In the genomic region with DNA sequence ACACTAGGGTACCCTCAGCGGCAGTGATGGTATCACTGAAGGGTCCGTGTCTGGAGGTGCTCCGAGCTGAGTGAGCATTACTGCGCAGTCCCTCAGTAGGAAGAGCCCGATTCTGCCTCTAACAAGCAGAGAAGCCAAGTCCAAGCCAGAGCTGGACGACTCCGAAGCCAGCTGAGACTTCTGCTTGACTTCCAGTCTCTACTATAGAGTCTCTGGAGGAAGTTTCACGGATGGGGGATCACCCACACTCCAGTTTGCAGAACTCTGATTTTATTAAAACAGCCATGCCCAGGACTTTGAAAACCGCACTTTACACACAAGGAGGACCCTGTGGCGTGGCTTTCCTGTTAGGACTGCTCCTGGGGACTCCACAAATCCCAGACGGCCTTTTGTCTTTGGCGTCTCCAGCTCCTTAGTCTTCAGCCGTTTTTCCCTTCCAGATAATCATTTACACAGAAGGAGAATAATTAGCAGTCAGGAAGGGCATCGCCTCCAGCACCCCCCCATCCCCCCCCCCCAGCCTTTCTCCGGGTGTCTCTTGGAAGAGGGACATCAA, we compare ENCODE assay signal across 9 mouse cellular contexts.
DNase-seq lines count a peak whose midpoint lies in the region; ATAC-seq and TF ChIP-seq lines count a peak whose summit lies in the region.
"Had no signal": no experiment of that assay in that cellular context is flagged by ENCODE, and none has a peak within 500 bp of the region (broad histone marks: within the 10 kb centered on the region; RNA-seq: fewer than 3 reads in every experiment).

No protein-coding gene starts in this region.

- H3K27ac ChIP-seq in heart, embryonic 10.5 days = no peak overlapping the region
- H3K27ac ChIP-seq in cortical plate, adult 2 months (ENCODE audit: insufficient read depth, low read length) = no peak overlapping the region
- H3K27ac ChIP-seq in forebrain, postnatal 0 days (ENCODE audit: low read depth, low read length) = no peak overlapping the region
- H3K27ac ChIP-seq in midbrain, embryonic 11.5 days (ENCODE audit: low read depth, low read length) = no peak overlapping the region

- H3K9me3 ChIP-seq in heart, embryonic 10.5 days = no peaks in the 10 kb centered on the region
- H3K9me3 ChIP-seq in forebrain, postnatal 0 days (ENCODE audit: low read length) = no peaks in the 10 kb centered on the region
- H3K9me3 ChIP-seq in midbrain, embryonic 11.5 days (ENCODE audit: control insufficient read depth, low read length) = no peaks in the 10 kb centered on the region

- H3K4me3 ChIP-seq in heart, embryonic 10.5 days = peak overlapping the region; percentile 36
- peak overlapping the region; percentile 15; the same call in 1 of the 2 replicates for H3K4me3 ChIP-seq in cortical plate, adult 2 months (ENCODE audit: insufficient read depth, low read length)
- peak overlapping the region; percentile 11; the same call in 1 of the 2 replicates for H3K4me3 ChIP-seq in forebrain, postnatal 0 days (ENCODE audit: low read depth, low read length)
- peak overlapping the region; percentile 10; the same call in 1 of the 2 replicates for H3K4me3 ChIP-seq in midbrain, embryonic 11.5 days (ENCODE audit: low read depth, low read length)

- under 1% methylated on average over 15 of the region's 15 CpGs for WGBS in heart, embryonic 10.5 days
- WGBS in forebrain, postnatal 0 days = 3% methylated on average over 15 of the region's 15 CpGs
- under 1% methylated on average over 15 of the region's 15 CpGs for WGBS in midbrain, embryonic 11.5 days

- intact Hi-C loops in heart, postnatal 10 days (cut with DNase I) = no loop called here

- peak overlapping the region; percentile 49 for H3K4me2 ChIP-seq in forebrain, postnatal 0 days (ENCODE audit: low read depth)
- peak overlapping the region; percentile 44 for H3K4me2 ChIP-seq in midbrain, embryonic 11.5 days

- no peak for TF ChIP-seq POLR2A in cortical plate, adult 2 months (IDR thresholded peaks at IDR 0.05; ENCODE audit: extremely low read depth, insufficient read depth, low read length)

- ATAC-seq in forebrain, postnatal 0 days = peak; percentile 23
- peak; percentile 59 for ATAC-seq in midbrain, embryonic 11.5 days (ENCODE audit: low FRiP score)
- ATAC-seq in megakaryocyte-erythroid progenitor cell, adult 5-6 weeks (replicated peaks; ENCODE audit: low FRiP score, low TSS enrichment, poor library complexity, severe bottlenecking) = no peak

- DNase-seq in heart, embryonic 10.5 days (ENCODE audit: low spot score) = no peak
- no peak for DNase-seq in heart, postnatal 10 days
- no peak for DNase-seq in forebrain, postnatal 0 days
- DNase-seq in midbrain, embryonic 11.5 days (ENCODE audit: low spot score, missing footprints) = peak; percentile 92
- no peak for DNase-seq in yolk sac, embryonic 10.5 days (ENCODE audit: low spot score)
- no peak for DNase-seq in natural killer cell, adult 2 months (ENCODE audit: low spot score in 2 of 2)
- DNase-seq: spleen, adult 18-20 months had no signal

- peaks cover 92% of the 10 kb centered on the region for H3K27me3 ChIP-seq in heart, embryonic 10.5 days (ENCODE audit: insufficient read depth, poor library complexity, severe bottlenecking)
- no peaks in the 10 kb centered on the region for H3K27me3 ChIP-seq in forebrain, postnatal 0 days (ENCODE audit: insufficient read depth, low read length)
- H3K27me3 ChIP-seq in midbrain, embryonic 11.5 days (ENCODE audit: control insufficient read depth, insufficient read depth, low read length) = no peaks in the 10 kb centered on the region

- H3K4me1 ChIP-seq in heart, embryonic 10.5 days = peaks cover 20% of the 10 kb centered on the region
- H3K4me1 ChIP-seq in cortical plate, adult 2 months (ENCODE audit: control insufficient read depth, insufficient read depth, low read length) = no peaks in the 10 kb centered on the region
- peaks cover 16% of the 10 kb centered on the region for H3K4me1 ChIP-seq in forebrain, postnatal 0 days (ENCODE audit: insufficient read depth)
- H3K4me1 ChIP-seq in midbrain, embryonic 11.5 days (ENCODE audit: control insufficient read depth, insufficient read depth, low read length) = peaks cover 20% of the 10 kb centered on the region

- H3K9ac ChIP-seq in forebrain, postnatal 0 days = peak overlapping the region; percentile 22
- H3K9ac ChIP-seq in midbrain, embryonic 11.5 days (ENCODE audit: low read length) = peak overlapping the region; percentile 26; the same call in 1 of the 2 replicates

- TF ChIP-seq CTCF in cortical plate, adult 2 months (IDR thresholded peaks at IDR 0.05; ENCODE audit: extremely low read depth, insufficient read depth, low read length) = no peak
- TF ChIP-seq CTCF in forebrain, postnatal 0 days (IDR thresholded peaks at IDR 0.05; ENCODE audit: low read depth) = no peak

- no peaks in the 10 kb centered on the region for H3K36me3 ChIP-seq in heart, embryonic 10.5 days
- H3K36me3 ChIP-seq in forebrain, postnatal 0 days (ENCODE audit: insufficient read depth) = no peaks in the 10 kb centered on the region
- H3K36me3 ChIP-seq in midbrain, embryonic 11.5 days (ENCODE audit: control insufficient read depth, insufficient read depth, low read length) = no peaks in the 10 kb centered on the region
